Mouse (Mus musculus) midbrain, embryonic 11.5 days (tissue): Measurements from ENCODE around the gene Eif3i. TPM values are rescaled to one million over a fixed set of nuclear protein-coding genes. Genes with fewer than 3 reads are reported as not detected.

Source experiments
- ATAC-seq: fragments of 200-750 bp; cut with Nextera tagmentation; 2 replicates; pipeline ENCODE4 v1.8.0; 2017; ENCODE audit warnings: moderate TSS enrichment, moderate library complexity; ENCODE audit not compliant: low FRiP score
- DNase-seq: peaks from one replicate; pipeline ENCODE4 v3.0.0; 2015; ENCODE audit warnings: low spot score; ENCODE audit errors: missing footprints
- H3K27ac ChIP-seq: fragments of 300-500 bp; sonication (generic); 2 replicates; pipeline ENCODE4 v1.5.1; 2014; ENCODE audit warnings: low read depth, low read length
- H3K27me3 ChIP-seq: fragments of 300-500 bp; sonication (generic); 2 replicates; pipeline ENCODE4 v1.6.1; 2014; ENCODE audit warnings: mild to moderate bottlenecking, low read length, moderate library complexity, mixed read lengths; ENCODE audit not compliant: control insufficient read depth, insufficient read depth
- H3K36me3 ChIP-seq: fragments of 300-500 bp; sonication (generic); 2 replicates; pipeline ENCODE4 v1.6.1; 2014; ENCODE audit warnings: mild to moderate bottlenecking, low read length, moderate library complexity, mixed read lengths; ENCODE audit not compliant: control insufficient read depth, insufficient read depth
- H3K4me1 ChIP-seq: fragments of 300-500 bp; sonication (generic); 2 replicates; pipeline ENCODE4 v1.6.1; 2014; ENCODE audit warnings: low read length; ENCODE audit not compliant: control insufficient read depth, insufficient read depth
- H3K4me2 ChIP-seq: fragments of 300-500 bp; sonication (generic); 2 replicates; pipeline ENCODE4 v1.6.1; 2014; ENCODE audit warnings: mild to moderate bottlenecking, moderate library complexity
- H3K4me3 ChIP-seq: fragments of 300-500 bp; sonication (generic); 2 replicates; pipeline ENCODE4 v1.5.1; 2014; ENCODE audit warnings: low read depth, low read length
- H3K9ac ChIP-seq: fragments of 300-500 bp; sonication (generic); 2 replicates; pipeline ENCODE4 v1.6.1; 2014; ENCODE audit warnings: low read length
- H3K9me3 ChIP-seq: fragments of 300-500 bp; sonication (generic); 2 replicates; pipeline ENCODE4 v1.6.1; 2016; ENCODE audit warnings: low read length; ENCODE audit not compliant: control insufficient read depth
- WGBS: fragments of 180-500 bp; shearing (Covaris S2); extraction: QIAGEN DNeasy Blood & Tissue Kit; methylation state at CpG from one replicate; pipeline ENCODE4 v1.1.7; 2014; 5-methylcytosine and 5-hydroxymethylcytosine counted together
- polyA plus RNA-seq: library from polyadenylated mRNA; unstranded; fragments of >200 nt; fragmentation: Nextera tagmentation; extraction: Ambion mirVana; gene quantifications from 2 replicates; pipeline ENCODE4 v1.2.1, GENCODE M21; 2014

Eif3i gene
- polyA plus RNA-seq = 251 and 259 TPM in 2 replicates

DNA sequence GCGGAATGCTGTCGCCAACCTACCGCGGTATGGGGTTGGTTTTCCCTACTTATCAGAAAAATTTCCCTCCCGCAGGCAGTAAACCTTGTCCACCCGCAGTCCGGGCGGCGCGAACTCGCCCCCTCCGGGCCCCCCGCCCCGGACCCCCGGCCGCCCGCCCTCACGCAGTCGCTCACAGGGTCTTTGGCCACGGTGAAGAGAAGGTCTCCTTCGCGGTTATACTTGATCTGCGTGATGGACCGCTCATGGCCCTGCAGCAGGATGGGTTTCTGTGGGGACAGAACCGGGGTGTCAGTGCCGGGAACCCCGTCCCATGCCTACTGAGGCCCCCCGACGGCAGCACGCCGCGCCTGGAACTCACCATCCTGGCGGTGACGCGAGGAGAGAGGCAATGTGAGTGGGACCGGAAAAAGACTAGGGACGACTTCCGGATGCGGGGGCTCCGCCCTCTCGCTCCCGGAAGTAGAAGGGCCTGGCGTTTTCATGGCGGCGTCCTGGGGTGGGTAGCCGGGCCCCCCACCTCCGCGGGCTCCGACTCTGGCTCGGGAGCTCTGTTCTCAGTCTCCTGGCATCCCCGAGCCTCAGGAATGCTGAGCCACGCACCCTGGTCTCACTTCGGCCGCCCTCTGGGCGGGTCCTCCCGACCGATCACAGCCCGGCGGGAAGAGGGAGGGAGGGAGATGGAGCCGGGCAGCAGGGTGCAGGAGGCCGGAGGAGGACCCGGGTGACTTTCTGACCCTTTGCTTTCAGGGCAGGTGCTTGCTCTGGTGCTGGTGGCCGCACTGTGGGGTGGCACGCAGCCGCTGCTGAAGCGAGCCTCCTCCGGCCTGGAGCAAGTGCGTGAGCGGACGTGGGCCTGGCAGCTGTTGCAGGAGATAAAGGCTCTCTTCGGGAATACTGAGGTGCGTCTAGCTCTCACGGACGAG, at the start of gene Eif3i, which contains the start of gene Tmem234:
Gene Eif3i, minus strand, starts transcription at position 416 of the 926 bp plus-strand sequence.
Gene Tmem234, plus strand, starts transcription at position 436 of the 926 bp plus-strand sequence.
- Histone ChIP-seq H3K4me2 (peak within 1 kb of the TSS; percentile 88), H3K9ac (peak within 1 kb of the TSS; percentile 97), H3K27ac (peak within 1 kb of the TSS; percentile 48), H3K36me3 (peaks cover 6% of the 10 kb centered on the region; the same call in 1 of the 2 replicates), H3K4me3 (peak within 1 kb of the TSS; percentile 99), H3K27me3 (no peaks in the 10 kb centered on the region), H3K9me3 (no peaks in the 10 kb centered on the region), H3K4me1 (peaks cover 14% of the 10 kb centered on the region)
- ATAC-seq (peak; percentile 89), DNase-seq (peak; percentile 98)
- WGBS = under 1% methylated on average over 74 of the region's 74 CpGs

DNA sequence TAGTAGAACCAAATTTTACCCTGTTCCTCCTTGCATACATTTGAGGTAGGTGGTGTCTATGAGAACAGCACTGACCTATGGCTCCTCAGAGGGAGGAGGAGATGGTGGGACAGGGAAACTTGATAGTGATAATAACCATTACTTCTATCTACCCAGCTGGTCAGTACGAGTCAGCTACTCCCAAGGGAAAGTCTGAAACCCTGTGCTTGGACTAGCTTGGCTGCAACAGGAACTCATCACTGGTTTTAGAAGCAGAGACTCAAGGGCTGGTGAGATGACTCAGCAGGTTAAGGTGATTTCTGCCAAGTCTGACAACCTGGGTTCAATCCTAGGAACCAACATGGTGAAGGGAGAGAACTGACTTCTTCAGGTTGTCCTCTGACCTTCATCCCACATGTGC, 48.2 kb upstream of the Eif3i start:
- H3K27ac ChIP-seq = no peak overlapping the region
- H3K4me2 ChIP-seq = no peak overlapping the region
- H3K4me1 ChIP-seq = no peaks in the 10 kb centered on the region
- no peak overlapping the region for H3K4me3 ChIP-seq
- H3K9ac ChIP-seq = no peak overlapping the region
- no peaks in the 10 kb centered on the region for H3K9me3 ChIP-seq
- ATAC-seq = no peak
- H3K27me3 ChIP-seq = no peaks in the 10 kb centered on the region
- no peak for DNase-seq
- H3K36me3 ChIP-seq = peaks cover 38% of the 10 kb centered on the region
- WGBS = 79% methylated on average over 1 of the region's 1 CpGs

DNA sequence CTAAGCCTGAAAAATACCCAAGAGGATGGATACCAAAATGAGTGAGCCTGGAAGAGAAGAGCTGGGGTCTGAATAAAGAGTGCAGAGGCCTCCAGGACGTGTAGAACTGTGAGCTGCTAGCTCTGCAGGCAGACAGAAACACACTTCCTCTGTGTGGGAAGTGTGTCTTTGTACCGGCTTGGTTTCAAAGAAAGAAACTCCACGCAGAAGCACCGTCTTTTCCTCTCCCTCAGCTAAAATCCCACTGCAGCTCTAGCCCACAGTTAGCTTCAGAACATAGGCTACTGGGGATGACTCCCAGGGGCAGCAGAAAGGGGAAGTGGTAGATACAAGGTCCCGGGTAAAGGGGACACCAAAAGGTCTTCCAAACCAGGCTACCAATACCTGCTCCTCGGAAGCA, 44.8 kb upstream of the Eif3i start:
- no peak for ATAC-seq

DNA sequence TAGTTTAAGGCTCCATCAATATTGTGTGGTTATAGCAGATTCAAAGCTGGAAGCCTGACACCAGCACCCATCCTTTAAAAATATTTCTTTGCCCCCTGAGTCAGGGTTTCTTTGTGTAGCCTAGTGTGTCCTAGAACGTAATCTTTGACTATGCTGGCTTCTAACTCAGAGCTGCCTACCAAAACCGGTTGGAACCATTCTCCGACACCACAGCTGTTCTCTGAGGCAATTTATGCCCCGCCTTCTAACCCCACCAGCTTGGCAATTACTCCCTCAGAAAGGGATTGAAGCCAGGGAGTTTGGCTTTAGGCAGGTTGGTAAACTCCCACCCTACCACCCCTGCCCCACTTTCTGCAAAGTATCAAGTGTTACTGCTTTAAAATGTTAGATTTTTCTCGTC, 41.3 kb upstream of the Eif3i start:
- no peak overlapping the region for H3K9ac ChIP-seq
- peaks cover 12% of the 10 kb centered on the region for H3K36me3 ChIP-seq
- WGBS = 54% methylated on average over 5 of the region's 5 CpGs
- H3K4me1 ChIP-seq = peaks cover 12% of the 10 kb centered on the region
- no peak overlapping the region for H3K4me3 ChIP-seq
- no peaks in the 10 kb centered on the region for H3K27me3 ChIP-seq
- DNase-seq (no peak), ATAC-seq (no peak)
- H3K4me2 ChIP-seq = no peak overlapping the region
- H3K27ac ChIP-seq = no peak overlapping the region
- H3K9me3 ChIP-seq = no peaks in the 10 kb centered on the region

More for the DNA sequence above, 44.8 kb upstream of the Eif3i start:
- H3K9ac ChIP-seq = no peak overlapping the region; the same call in 1 of the 2 replicates
- H3K9me3 ChIP-seq = no peaks in the 10 kb centered on the region
- H3K4me2 ChIP-seq = no peak overlapping the region
- H3K4me1 ChIP-seq = no peaks in the 10 kb centered on the region
- no peak overlapping the region for H3K4me3 ChIP-seq
- DNase-seq = peak; percentile 39
- H3K36me3 ChIP-seq = peaks cover 19% of the 10 kb centered on the region
- 87% methylated on average over 6 of the region's 6 CpGs for WGBS
- no peaks in the 10 kb centered on the region for H3K27me3 ChIP-seq
- H3K27ac ChIP-seq = no peak overlapping the region

GRCm38 (mm10) chr4:129640638-129641467, 40.4 kb upstream of the Eif3i start, which contains the start of gene Txlna:
Txlna (minus strand) TSS chr4:129641065.
- peak within 1 kb of the TSS; percentile 66 for H3K4me3 ChIP-seq
- under 1% methylated on average over 59 of the region's 60 CpGs for WGBS
- H3K27me3 ChIP-seq = no peaks in the 10 kb centered on the region
- ATAC-seq (peak; percentile 97), DNase-seq (peak; percentile 99)
- no peaks in the 10 kb centered on the region for H3K9me3 ChIP-seq
- H3K4me2 ChIP-seq = peak within 1 kb of the TSS; percentile 99
- H3K36me3 ChIP-seq = peaks cover 20% of the 10 kb centered on the region
- H3K9ac ChIP-seq = peak within 1 kb of the TSS; percentile 90
- peaks cover 12% of the 10 kb centered on the region for H3K4me1 ChIP-seq
- peak within 1 kb of the TSS; percentile 83 for H3K27ac ChIP-seq

- Histone ChIP-seq H3K9ac (peak overlapping the region; percentile 90), H3K4me3 (peak overlapping the region; percentile 66), H3K4me2 (peak overlapping the region; percentile 99), H3K36me3 (peaks cover 22% of the 10 kb centered on the region), H3K27me3 (no peaks in the 10 kb centered on the region), H3K4me1 (peaks cover 12% of the 10 kb centered on the region), H3K9me3 (no peaks in the 10 kb centered on the region), H3K27ac (peak overlapping the region; percentile 83)
- DNase-seq = peak; percentile 88
- no peak for ATAC-seq
- 10% methylated on average over 17 of the region's 17 CpGs for WGBS
Measured at GRCm38 (mm10) chr4:129640101-129640637, 39.7 kb upstream of the Eif3i start.

DNA sequence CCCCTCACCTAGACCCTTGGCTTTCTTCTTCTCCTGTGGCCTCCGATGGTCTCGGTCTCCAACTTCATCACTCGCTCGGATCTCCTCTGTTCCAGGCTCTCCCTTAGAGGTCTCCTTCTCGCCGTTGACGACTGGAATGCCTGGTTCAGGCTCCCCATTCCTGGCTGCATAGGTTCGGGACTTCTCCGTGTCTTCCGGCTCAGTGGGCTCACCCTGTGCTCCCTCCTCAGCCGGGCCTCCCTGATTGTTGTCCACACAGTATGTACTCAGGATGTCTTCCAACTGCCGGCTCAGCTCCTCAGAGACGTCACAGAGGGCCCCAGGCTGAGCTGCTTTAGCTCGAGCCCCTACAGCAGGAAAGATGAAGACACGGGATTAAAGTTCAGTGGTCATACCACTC, 38.8 kb upstream of the Eif3i start:
- WGBS = 87% methylated on average over 15 of the region's 15 CpGs

GRCm38 (mm10) chr4:129633852-129634251, 33.4 kb upstream of the Eif3i start:
- Histone ChIP-seq H3K4me2 (no peak overlapping the region), H3K9me3 (no peaks in the 10 kb centered on the region), H3K27me3 (no peaks in the 10 kb centered on the region), H3K4me3 (no peak overlapping the region), H3K36me3 (peaks cover 60% of the 10 kb centered on the region), H3K9ac (no peak overlapping the region), H3K27ac (no peak overlapping the region), H3K4me1 (no peaks in the 10 kb centered on the region)
- 94% methylated on average over 6 of the region's 6 CpGs for WGBS
- DNase-seq = no peak
- no peak for ATAC-seq

More for the DNA sequence above, 38.8 kb upstream of the Eif3i start:
- DNase-seq (no peak), ATAC-seq (no peak)
- Histone ChIP-seq H3K4me2 (no peak overlapping the region; the same call in 1 of the 2 replicates), H3K27me3 (no peaks in the 10 kb centered on the region), H3K9ac (no peak overlapping the region), H3K4me1 (peaks cover 12% of the 10 kb centered on the region), H3K27ac (no peak overlapping the region), H3K36me3 (peaks cover 27% of the 10 kb centered on the region), H3K4me3 (no peak overlapping the region), H3K9me3 (no peaks in the 10 kb centered on the region)
